Mouse (Mus musculus): ENCODE measurements around the gene Olfr557. TPM values are rescaled to one million over a fixed set of nuclear protein-coding genes. Genes with fewer than 3 reads are reported as not detected.

Gene Olfr557
- not detected in 2 replicates for polyA plus RNA-seq (2015; fragmentation: Nextera tagmentation; extraction: Ambion mirVana)

DNA sequence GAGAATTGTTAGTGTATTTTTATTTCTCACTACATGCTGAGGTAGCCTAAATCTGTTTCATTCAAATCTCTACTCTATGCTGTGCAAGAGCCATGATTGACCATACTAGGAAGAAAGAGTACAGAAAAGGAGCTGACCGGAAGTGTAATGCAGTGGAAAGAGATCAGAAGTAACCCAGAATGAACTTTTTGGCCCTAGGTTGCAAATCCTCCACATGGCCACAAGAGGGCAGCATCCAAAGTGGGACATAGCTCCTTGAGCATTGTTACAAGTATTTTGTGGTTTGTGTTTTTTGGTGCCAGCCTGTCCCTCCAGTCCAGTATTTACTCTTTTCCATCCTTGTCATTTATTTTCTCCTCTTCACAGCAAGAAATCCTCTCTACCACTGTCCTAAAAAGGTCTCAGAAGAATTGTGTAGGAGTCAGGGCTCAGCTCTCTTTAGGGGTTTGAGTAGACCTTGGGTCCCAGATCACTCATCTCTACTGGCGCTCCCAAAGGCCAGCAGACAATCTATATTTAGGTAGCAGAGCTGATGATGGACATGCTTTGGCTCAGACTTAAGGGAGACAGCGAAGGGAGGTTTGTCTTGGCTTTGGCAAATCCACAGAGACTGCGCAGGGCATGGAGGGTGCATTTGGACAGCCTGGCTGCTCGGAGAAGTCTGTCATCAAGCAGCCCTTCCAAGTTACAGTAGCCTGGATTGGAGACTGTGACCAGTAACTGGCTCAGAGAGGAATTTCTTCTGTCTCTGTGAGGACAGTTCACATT, at the start of gene Olfr557:
Gene Olfr557 (plus strand): TSS at position 553 of the 768 bp plus-strand sequence.
- TF ChIP-seq CTCF (IDR thresholded peaks at IDR 0.05), result peak; percentile 82
- no peak for TF ChIP-seq EP300 (IDR thresholded peaks at IDR 0.05)
- DNase-seq (ENCODE audit: low spot score), result peak; percentile 53

GRCm38 (mm10) chr7:102658523-102658922, 37.2 kb upstream of the Olfr557 start, which contains the start of gene Olfr555:
TSS of gene Olfr555 (plus strand) at chr7:102658823.
- ATAC-seq (no peak), DNase-seq (ENCODE audit: low spot score) (no peak)
- WGBS, result 62% methylated on average over 1 of the region's 1 CpGs

More for the DNA sequence above, at the start of gene Olfr557:
- Histone ChIP-seq H3K9ac (replicated peaks; ENCODE audit: low read depth) (no peak within 1 kb of the TSS), H3K27me3 (replicated peaks; ENCODE audit: insufficient read depth, low read length) (no peaks in the 10 kb centered on the region), H3K4me3 (ENCODE audit: low read depth, low read length) (no peak within 1 kb of the TSS), H3K36me3 (ENCODE audit: insufficient read depth, low read length) (no peaks in the 10 kb centered on the region), H3K4me1 (ENCODE audit: insufficient read depth, low read depth, low read length) (no peaks in the 10 kb centered on the region), H3K4me2 (replicated peaks; ENCODE audit: low read depth, low read length) (no peak within 1 kb of the TSS), H3K9me3 (ENCODE audit: low read length) (no peaks in the 10 kb centered on the region), H3K27ac (ENCODE audit: low read length) (no peak within 1 kb of the TSS)
- WGBS, result 70% methylated on average over 5 of the region's 5 CpGs
- no peak for ATAC-seq

DNA sequence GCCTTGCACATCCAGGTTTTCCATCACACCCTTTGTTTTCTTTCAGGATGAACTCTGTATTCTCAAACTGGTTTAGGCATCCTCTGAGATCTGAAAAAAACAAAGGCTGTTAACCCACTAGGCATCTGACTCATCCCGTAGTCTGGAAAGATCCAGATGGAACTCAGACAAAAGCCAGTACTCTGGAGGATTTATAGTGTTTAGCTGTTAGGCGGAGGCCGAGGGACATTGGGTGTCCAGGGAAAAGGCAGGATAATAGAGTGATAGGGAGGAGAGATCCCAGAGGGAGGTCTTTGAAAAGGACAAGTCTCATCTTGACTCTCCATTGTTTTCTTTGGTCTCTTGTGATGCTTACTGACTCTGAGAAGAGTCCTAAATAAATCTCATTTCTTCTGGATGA, 31.1 kb upstream of the Olfr557 start, which contains the start of gene Olfr556:
Gene Olfr556 (plus strand): TSS at position 301 of the 400 bp plus-strand sequence.
- TF ChIP-seq CTCF (IDR thresholded peaks at IDR 0.05) (no peak), EP300 (IDR thresholded peaks at IDR 0.05) (no peak)
- no peaks in the 10 kb centered on the region for H3K4me1 ChIP-seq (ENCODE audit: insufficient read depth, low read depth, low read length)
- ATAC-seq, result no peak
- WGBS, result 46% methylated on average over 3 of the region's 3 CpGs
- H3K4me3 ChIP-seq (ENCODE audit: low read depth, low read length), result no peak within 1 kb of the TSS
- H3K9ac ChIP-seq (replicated peaks; ENCODE audit: low read depth), result no peak within 1 kb of the TSS
- H3K36me3 ChIP-seq (ENCODE audit: insufficient read depth, low read length), result no peaks in the 10 kb centered on the region
- H3K27ac ChIP-seq (ENCODE audit: low read length), result no peak within 1 kb of the TSS
- DNase-seq (ENCODE audit: low spot score), result no peak
- H3K9me3 ChIP-seq (ENCODE audit: low read length), result no peaks in the 10 kb centered on the region
- H3K27me3 ChIP-seq (replicated peaks; ENCODE audit: insufficient read depth, low read length), result no peaks in the 10 kb centered on the region
- no peak within 1 kb of the TSS for H3K4me2 ChIP-seq (replicated peaks; ENCODE audit: low read depth, low read length)

More at GRCm38 (mm10) chr7:102658523-102658922, 37.2 kb upstream of the Olfr557 start, which contains the start of gene Olfr555:
- Histone ChIP-seq H3K4me2 (replicated peaks; ENCODE audit: low read depth, low read length) (no peak within 1 kb of the TSS), H3K27me3 (replicated peaks; ENCODE audit: insufficient read depth, low read length) (no peaks in the 10 kb centered on the region), H3K9me3 (ENCODE audit: low read length) (no peaks in the 10 kb centered on the region), H3K9ac (replicated peaks; ENCODE audit: low read depth) (no peak within 1 kb of the TSS), H3K36me3 (ENCODE audit: insufficient read depth, low read length) (no peaks in the 10 kb centered on the region), H3K4me3 (ENCODE audit: low read depth, low read length) (no peak within 1 kb of the TSS), H3K27ac (ENCODE audit: low read length) (no peak within 1 kb of the TSS), H3K4me1 (ENCODE audit: insufficient read depth, low read depth, low read length) (no peaks in the 10 kb centered on the region)
- TF ChIP-seq CTCF (IDR thresholded peaks at IDR 0.05) (no peak), EP300 (IDR thresholded peaks at IDR 0.05) (no peak)

GRCm38 (mm10) chr7:102665378-102665777, 30.3 kb upstream of the Olfr557 start:
- no peak for ATAC-seq
- no peak overlapping the region for H3K4me2 ChIP-seq (replicated peaks; ENCODE audit: low read depth, low read length)
- no peaks in the 10 kb centered on the region for H3K9me3 ChIP-seq (ENCODE audit: low read length)
- H3K4me3 ChIP-seq (ENCODE audit: low read depth, low read length), result no peak overlapping the region
- H3K4me1 ChIP-seq (ENCODE audit: insufficient read depth, low read depth, low read length), result no peaks in the 10 kb centered on the region
- no peaks in the 10 kb centered on the region for H3K36me3 ChIP-seq (ENCODE audit: insufficient read depth, low read length)
- H3K9ac ChIP-seq (replicated peaks; ENCODE audit: low read depth), result no peak overlapping the region
- WGBS, result 19% methylated on average over 2 of the region's 2 CpGs
- H3K27me3 ChIP-seq (replicated peaks; ENCODE audit: insufficient read depth, low read length), result no peaks in the 10 kb centered on the region
- peak; percentile 54 for TF ChIP-seq CTCF (IDR thresholded peaks at IDR 0.05)
- TF ChIP-seq EP300 (IDR thresholded peaks at IDR 0.05), result no peak
- DNase-seq (ENCODE audit: low spot score), result peak; percentile 47
- no peak overlapping the region for H3K27ac ChIP-seq (ENCODE audit: low read length)

DNA sequence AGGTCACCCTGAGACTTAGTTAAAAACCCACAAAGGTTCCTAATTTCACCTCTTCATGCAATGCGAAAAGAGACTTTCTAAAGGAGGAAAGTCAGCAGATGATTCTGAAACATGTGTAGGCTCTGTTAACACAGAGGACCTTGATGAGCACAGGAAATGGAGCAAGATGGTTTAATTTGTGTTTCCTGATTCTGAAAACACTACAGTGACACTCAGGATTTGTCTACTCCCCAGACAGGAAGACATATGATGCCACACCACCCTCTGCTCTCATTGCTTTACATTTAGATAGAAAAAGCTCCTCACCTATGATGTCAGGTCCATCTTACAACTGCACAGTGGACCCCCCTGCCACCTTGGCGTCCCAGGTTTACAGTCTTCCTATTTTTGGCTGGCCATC, 19.5 kb upstream of the Olfr557 start:
- TF ChIP-seq CTCF (IDR thresholded peaks at IDR 0.05), result no peak
- Histone ChIP-seq H3K27me3 (replicated peaks; ENCODE audit: insufficient read depth, low read length) (no peaks in the 10 kb centered on the region), H3K4me2 (replicated peaks; ENCODE audit: low read depth, low read length) (no peak overlapping the region), H3K4me3 (ENCODE audit: low read depth, low read length) (no peak overlapping the region), H3K9me3 (ENCODE audit: low read length) (no peaks in the 10 kb centered on the region), H3K4me1 (ENCODE audit: insufficient read depth, low read depth, low read length) (no peaks in the 10 kb centered on the region), H3K9ac (replicated peaks; ENCODE audit: low read depth) (no peak overlapping the region), H3K36me3 (ENCODE audit: insufficient read depth, low read length) (peaks cover 9% of the 10 kb centered on the region; the same call in 1 of the 2 replicates), H3K27ac (ENCODE audit: low read length) (no peak overlapping the region)
- WGBS, result 75% methylated on average over 2 of the region's 2 CpGs
- DNase-seq (ENCODE audit: low spot score) (no peak), ATAC-seq (no peak)

GRCm38 (mm10) chr7:102681916-102682315, 13.8 kb upstream of the Olfr557 start:
- TF ChIP-seq CTCF (IDR thresholded peaks at IDR 0.05) (no peak), EP300 (IDR thresholded peaks at IDR 0.05) (no peak)
- Histone ChIP-seq H3K27ac (ENCODE audit: low read length) (no peak overlapping the region), H3K36me3 (ENCODE audit: insufficient read depth, low read length) (peaks cover 9% of the 10 kb centered on the region; the same call in 1 of the 2 replicates), H3K4me3 (ENCODE audit: low read depth, low read length) (no peak overlapping the region), H3K27me3 (replicated peaks; ENCODE audit: insufficient read depth, low read length) (no peaks in the 10 kb centered on the region), H3K4me2 (replicated peaks; ENCODE audit: low read depth, low read length) (no peak overlapping the region), H3K9ac (replicated peaks; ENCODE audit: low read depth) (no peak overlapping the region), H3K4me1 (ENCODE audit: insufficient read depth, low read depth, low read length) (no peaks in the 10 kb centered on the region), H3K9me3 (ENCODE audit: low read length) (no peaks in the 10 kb centered on the region)
- 90% methylated on average over 1 of the region's 1 CpGs for WGBS
- peak; percentile 14 for DNase-seq (ENCODE audit: low spot score)
- ATAC-seq, result no peak; the same call in 1 of the 2 replicates
